Mouse (Mus musculus): ENCODE measurements at regions not wholly inside any gene's neighbourhood (a gene's known extent, or its start where the extent isn't known, plus 50 kb on each side); places are given as distances from the start of the nearest gene placed in this dataset.

GRCm38 (mm10) chr16:26302045-26302444, 69.6 kb downstream of the Cldn1 start:
- no peak overlapping the region for H3K27ac ChIP-seq (ENCODE audit: insufficient read depth, low read length)
- no peak for DNase-seq (ENCODE audit: low read depth in 1 of 2, low spot score in 2 of 2)
- H3K4me3 ChIP-seq (ENCODE audit: extremely low read depth, insufficient read depth, insufficient read length), result no peak overlapping the region
- H3K36me3 ChIP-seq (ENCODE audit: control insufficient read depth, insufficient read depth, low read length), result no peaks in the 10 kb centered on the region
- TF ChIP-seq POLR2A (IDR thresholded peaks at IDR 0.05; ENCODE audit: low read depth, low read length) (no peak), CTCF (IDR thresholded peaks at IDR 0.05; ENCODE audit: extremely low read depth, insufficient read depth, insufficient read length, insufficient replicate concordance) (no peak)
- H3K4me1 ChIP-seq (ENCODE audit: control insufficient read depth, insufficient read depth, insufficient read length), result no peaks in the 10 kb centered on the region
- 4% methylated on average over 2 of the region's 2 CpGs for WGBS
- no peaks in the 10 kb centered on the region for H3K27me3 ChIP-seq (ENCODE audit: control insufficient read depth, insufficient read depth, low read length)

DNA sequence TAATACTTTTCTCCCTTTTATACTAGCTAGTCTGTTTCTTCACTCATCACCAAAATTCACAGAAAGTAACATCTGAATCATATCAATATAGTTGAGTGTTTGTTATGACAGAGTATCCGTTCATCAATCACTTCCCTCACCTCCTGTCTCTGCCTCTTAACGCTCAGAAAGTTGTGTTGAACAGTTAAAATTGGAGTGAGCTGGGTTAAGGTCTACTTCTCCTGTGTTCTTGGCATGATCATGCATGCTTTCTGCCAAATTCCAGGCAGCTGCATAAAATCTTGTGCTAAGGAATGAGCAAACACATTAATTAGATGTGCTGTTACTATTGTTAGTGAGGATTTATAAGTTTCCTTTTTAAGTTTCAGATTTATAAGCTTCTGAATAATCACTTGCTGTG, 79.9 kb downstream of the Cldn1 start:
- DNase-seq (ENCODE audit: low read depth in 1 of 2, low spot score in 2 of 2), result no peak
- TF ChIP-seq POLR2A (IDR thresholded peaks at IDR 0.05; ENCODE audit: low read depth, low read length) (no peak), CTCF (IDR thresholded peaks at IDR 0.05; ENCODE audit: extremely low read depth, insufficient read depth, insufficient read length, insufficient replicate concordance) (no peak)
- H3K4me1 ChIP-seq (ENCODE audit: control insufficient read depth, insufficient read depth, insufficient read length), result no peaks in the 10 kb centered on the region
- no peak overlapping the region for H3K4me3 ChIP-seq (ENCODE audit: extremely low read depth, insufficient read depth, insufficient read length)
- H3K27me3 ChIP-seq (ENCODE audit: control insufficient read depth, insufficient read depth, low read length), result no peaks in the 10 kb centered on the region
- H3K27ac ChIP-seq (ENCODE audit: insufficient read depth, low read length), result no peak overlapping the region
- H3K36me3 ChIP-seq (ENCODE audit: control insufficient read depth, insufficient read depth, low read length), result no peaks in the 10 kb centered on the region
- 74% methylated on average over 2 of the region's 2 CpGs for WGBS

DNA sequence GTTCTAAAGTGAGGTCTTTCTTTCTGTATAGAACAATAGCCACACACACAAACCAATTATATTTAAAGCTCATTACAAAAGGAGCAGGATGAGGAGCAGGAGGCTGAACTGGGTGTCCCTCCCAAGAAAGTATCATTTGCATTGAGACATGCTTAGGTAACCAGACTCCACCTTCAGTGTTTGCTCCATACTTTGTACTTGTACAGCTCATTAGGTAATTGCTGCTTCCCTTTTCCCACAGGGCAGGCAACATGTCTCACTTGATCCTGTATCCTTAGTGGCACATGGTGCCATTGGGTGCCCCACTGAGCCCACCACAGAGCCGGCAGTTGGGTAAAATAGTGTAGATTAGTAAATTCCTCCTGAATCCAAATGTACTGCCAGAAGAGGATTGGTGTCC, 86.0 kb downstream of the Cldn1 start:
- Histone ChIP-seq H3K4me1 (ENCODE audit: control insufficient read depth, insufficient read depth, insufficient read length) (no peaks in the 10 kb centered on the region), H3K4me3 (ENCODE audit: extremely low read depth, insufficient read depth, insufficient read length) (no peak overlapping the region), H3K36me3 (ENCODE audit: control insufficient read depth, insufficient read depth, low read length) (no peaks in the 10 kb centered on the region), H3K27ac (ENCODE audit: insufficient read depth, low read length) (no peak overlapping the region), H3K27me3 (ENCODE audit: control insufficient read depth, insufficient read depth, low read length) (no peaks in the 10 kb centered on the region)
- TF ChIP-seq POLR2A (IDR thresholded peaks at IDR 0.05; ENCODE audit: low read depth, low read length) (no peak), CTCF (IDR thresholded peaks at IDR 0.05; ENCODE audit: extremely low read depth, insufficient read depth, insufficient read length, insufficient replicate concordance) (no peak)
- no peak for DNase-seq (ENCODE audit: low read depth in 1 of 2, low spot score in 2 of 2)
- WGBS, result 93% methylated on average over 1 of the region's 1 CpGs

DNA sequence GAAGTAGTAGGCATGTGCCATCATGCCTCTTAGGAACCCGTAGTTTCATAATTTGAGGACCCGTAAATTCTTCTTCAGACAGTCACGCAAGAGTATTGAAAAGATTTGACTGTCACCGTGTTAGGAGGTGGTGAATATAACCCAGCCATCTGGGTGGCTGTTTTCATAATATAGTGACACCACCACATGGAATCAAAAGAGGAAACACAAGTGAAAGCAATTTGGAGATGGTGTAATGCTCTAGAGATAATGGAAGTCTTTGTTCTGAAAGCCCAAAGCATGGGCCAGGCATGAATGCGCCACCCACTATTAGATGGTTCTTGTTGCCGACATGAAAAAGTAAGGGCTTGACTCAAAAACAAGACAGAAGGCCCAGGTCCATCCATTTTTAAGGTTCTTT, 86.9 kb downstream of the Cldn1 start:
- H3K27ac ChIP-seq (ENCODE audit: insufficient read depth, low read length), result no peak overlapping the region
- TF ChIP-seq CTCF (IDR thresholded peaks at IDR 0.05; ENCODE audit: extremely low read depth, insufficient read depth, insufficient read length, insufficient replicate concordance), result no peak
- TF ChIP-seq POLR2A (IDR thresholded peaks at IDR 0.05; ENCODE audit: low read depth, low read length), result no peak
- no peak overlapping the region for H3K4me3 ChIP-seq (ENCODE audit: extremely low read depth, insufficient read depth, insufficient read length)
- H3K27me3 ChIP-seq (ENCODE audit: control insufficient read depth, insufficient read depth, low read length), result no peaks in the 10 kb centered on the region
- no peak for DNase-seq (ENCODE audit: low read depth in 1 of 2, low spot score in 2 of 2)
- H3K36me3 ChIP-seq (ENCODE audit: control insufficient read depth, insufficient read depth, low read length), result no peaks in the 10 kb centered on the region
- WGBS, result 75% methylated on average over 6 of the region's 6 CpGs
- no peaks in the 10 kb centered on the region for H3K4me1 ChIP-seq (ENCODE audit: control insufficient read depth, insufficient read depth, insufficient read length)

GRCm38 (mm10) chr16:26282418-26282817, 89.2 kb downstream of the Cldn1 start:
- Histone ChIP-seq H3K27ac (ENCODE audit: insufficient read depth, low read length) (no peak overlapping the region), H3K36me3 (ENCODE audit: control insufficient read depth, insufficient read depth, low read length) (no peaks in the 10 kb centered on the region), H3K27me3 (ENCODE audit: control insufficient read depth, insufficient read depth, low read length) (no peaks in the 10 kb centered on the region), H3K4me3 (ENCODE audit: extremely low read depth, insufficient read depth, insufficient read length) (no peak overlapping the region), H3K4me1 (ENCODE audit: control insufficient read depth, insufficient read depth, insufficient read length) (no peaks in the 10 kb centered on the region)
- DNase-seq (ENCODE audit: low read depth in 1 of 2, low spot score in 2 of 2), result no peak
- WGBS, result 35% methylated on average over 1 of the region's 1 CpGs
- no peak for TF ChIP-seq POLR2A (IDR thresholded peaks at IDR 0.05; ENCODE audit: low read depth, low read length)
- no peak for TF ChIP-seq CTCF (IDR thresholded peaks at IDR 0.05; ENCODE audit: extremely low read depth, insufficient read depth, insufficient read length, insufficient replicate concordance)

DNA sequence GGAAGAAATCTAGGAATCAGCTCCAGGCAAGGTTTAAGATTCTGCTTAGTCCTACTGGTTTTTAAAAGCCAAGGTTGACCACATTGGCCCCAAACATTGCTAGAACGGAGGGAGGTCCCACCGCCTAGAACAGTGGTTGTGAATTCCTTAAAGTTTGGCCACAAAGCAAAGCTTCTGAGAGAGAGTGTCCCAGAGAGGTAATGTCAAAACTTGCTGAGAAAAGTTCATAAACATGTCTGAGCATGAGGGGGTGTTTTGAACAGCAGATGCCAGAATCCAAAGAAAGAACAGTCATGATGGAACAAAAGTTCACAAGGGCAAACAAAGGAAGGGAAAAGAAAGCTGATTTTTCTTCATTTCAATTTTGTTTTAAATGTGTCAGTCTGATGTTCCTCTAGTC, 90.1 kb downstream of the Cldn1 start:
- no peaks in the 10 kb centered on the region for H3K36me3 ChIP-seq (ENCODE audit: control insufficient read depth, insufficient read depth, low read length)
- H3K4me1 ChIP-seq (ENCODE audit: control insufficient read depth, insufficient read depth, insufficient read length), result no peaks in the 10 kb centered on the region
- WGBS, result 84% methylated on average over 2 of the region's 2 CpGs
- DNase-seq (ENCODE audit: low read depth in 1 of 2, low spot score in 2 of 2), result no peak
- no peak overlapping the region for H3K27ac ChIP-seq (ENCODE audit: insufficient read depth, low read length)
- TF ChIP-seq POLR2A (IDR thresholded peaks at IDR 0.05; ENCODE audit: low read depth, low read length), result no peak
- no peak for TF ChIP-seq CTCF (IDR thresholded peaks at IDR 0.05; ENCODE audit: extremely low read depth, insufficient read depth, insufficient read length, insufficient replicate concordance)
- H3K27me3 ChIP-seq (ENCODE audit: control insufficient read depth, insufficient read depth, low read length), result no peaks in the 10 kb centered on the region
- H3K4me3 ChIP-seq (ENCODE audit: extremely low read depth, insufficient read depth, insufficient read length), result no peak overlapping the region

DNA sequence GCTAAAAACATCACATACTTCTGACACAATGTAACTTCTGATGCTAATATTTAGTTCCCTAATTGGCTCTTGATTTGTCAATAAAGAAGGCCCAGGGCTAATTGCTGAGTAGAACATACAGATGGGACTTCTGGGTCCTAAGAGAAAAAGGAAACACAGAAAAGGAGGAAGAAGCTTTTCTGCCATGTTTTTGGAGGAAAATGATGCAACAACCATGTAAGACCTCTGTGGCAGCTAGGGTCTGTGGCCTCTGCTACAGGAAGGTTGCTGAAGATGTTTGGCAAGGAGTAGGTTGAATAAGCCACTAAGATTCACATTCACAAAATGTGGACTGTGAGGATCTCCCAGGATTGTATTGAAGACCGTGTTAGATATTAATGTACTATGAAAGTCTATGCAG, 94.9 kb downstream of the Cldn1 start:
- no peak overlapping the region for H3K4me3 ChIP-seq (ENCODE audit: extremely low read depth, insufficient read depth, insufficient read length)
- DNase-seq (ENCODE audit: low read depth in 1 of 2, low spot score in 2 of 2), result no peak
- 81% methylated on average over 1 of the region's 1 CpGs for WGBS
- H3K4me1 ChIP-seq (ENCODE audit: control insufficient read depth, insufficient read depth, insufficient read length), result no peaks in the 10 kb centered on the region
- TF ChIP-seq CTCF (IDR thresholded peaks at IDR 0.05; ENCODE audit: extremely low read depth, insufficient read depth, insufficient read length, insufficient replicate concordance) (no peak), POLR2A (IDR thresholded peaks at IDR 0.05; ENCODE audit: low read depth, low read length) (no peak)
- no peaks in the 10 kb centered on the region for H3K27me3 ChIP-seq (ENCODE audit: control insufficient read depth, insufficient read depth, low read length)
- no peaks in the 10 kb centered on the region for H3K36me3 ChIP-seq (ENCODE audit: control insufficient read depth, insufficient read depth, low read length)
- no peak overlapping the region for H3K27ac ChIP-seq (ENCODE audit: insufficient read depth, low read length)

Data from spleen, adult 2 months (tissue).